Mouse (Mus musculus) right cerebral cortex, adult 2 months (tissue): ENCODE data around the gene Nmu.

ENCODE experiments used
- DNase-seq, 2 experiments: peaks; one replicate each; pipeline ENCODE4 v3.0.0; 2021 to 2022; ENCODE audit warnings: low spot score in 2 of 2

The Nmu gene

GRCm38 (mm10) chr5:76363453-76364104 is at the start of gene Nmu:
Gene Nmu (minus strand): TSS chr5:76363788.
- no peak for DNase-seq

GRCm38 (mm10) chr5:76411697-76412096 is 48.1 kb upstream of the Nmu start:
- no peak for DNase-seq

- no peak for DNase-seq
Measured at GRCm38 (mm10) chr5:76394382-76394781, 30.8 kb upstream of the Nmu start.

GRCm38 (mm10) chr5:76389041-76389795 is 25.6 kb upstream of the Nmu start:
- DNase-seq: no peak

- no peak for DNase-seq
Measured at GRCm38 (mm10) chr5:76388474-76388873, 24.9 kb upstream of the Nmu start.

GRCm38 (mm10) chr5:76383673-76384072 is 20.1 kb upstream of the Nmu start:
- DNase-seq: peak; percentile 44 to 50

- no peak for DNase-seq
Measured at GRCm38 (mm10) chr5:76381836-76382235, 18.2 kb upstream of the Nmu start.

- DNase-seq: no peak
Measured at GRCm38 (mm10) chr5:76379216-76379615, 15.6 kb upstream of the Nmu start.

GRCm38 (mm10) chr5:76369215-76369840 is 5.7 kb upstream of the Nmu start:
- no peak for DNase-seq

GRCm38 (mm10) chr5:76365406-76365805 is 1.8 kb upstream of the Nmu start:
- no peak for DNase-seq

- no peak for DNase-seq
Measured at GRCm38 (mm10) chr5:76360786-76361185, 2.8 kb downstream of the Nmu start.

- DNase-seq: no peak
Measured at GRCm38 (mm10) chr5:76360057-76360456, 3.5 kb downstream of the Nmu start.

GRCm38 (mm10) chr5:76351953-76352611 is 11.5 kb downstream of the Nmu start:
- no peak for DNase-seq

- no peak for DNase-seq
Measured at GRCm38 (mm10) chr5:76351537-76351936, 12.1 kb downstream of the Nmu start.

GRCm38 (mm10) chr5:76346137-76346536 is 17.5 kb downstream of the Nmu start:
- DNase-seq: peak; percentile 10 to 21

GRCm38 (mm10) chr5:76340931-76341330 is 22.7 kb downstream of the Nmu start:
- DNase-seq: no peak

- DNase-seq: no peak
Measured at GRCm38 (mm10) chr5:76337100-76337499, 26.5 kb downstream of the Nmu start.

- no peak for DNase-seq
Measured at GRCm38 (mm10) chr5:76333833-76334232, 29.8 kb downstream of the Nmu start.

GRCm38 (mm10) chr5:76330953-76331352 is 32.6 kb downstream of the Nmu start, which contains the start of gene Pdcl2:
Gene Pdcl2 (minus strand): TSS chr5:76331156.
- DNase-seq: no peak

- no peak for DNase-seq
Measured at GRCm38 (mm10) chr5:76327296-76327695, 36.3 kb downstream of the Nmu start.

- no peak for DNase-seq
Measured at GRCm38 (mm10) chr5:76325113-76325512, 38.5 kb downstream of the Nmu start.
